Mouse (Mus musculus) CD8-positive naive resting alpha-beta T cell, adult 57 days (primary cell): ENCODE measurements around the gene 4930451I11Rik. TPM values are rescaled to one million over a fixed set of nuclear protein-coding genes. Genes with fewer than 3 reads are reported as not detected.

ENCODE experiments used
- total RNA-seq: library from RNA; stranded (reverse); gene quantifications from one replicate; pipeline ENCODE4 v1.2.4, GENCODE M21; 2023

Gene 4930451I11Rik
- not detected for total RNA-seq

GRCm38 (mm10) chr7:126831539-126831938, at the start of gene 4930451I11Rik:
Gene 4930451I11Rik, minus strand, starts transcription at chr7:126831639.

DNA sequence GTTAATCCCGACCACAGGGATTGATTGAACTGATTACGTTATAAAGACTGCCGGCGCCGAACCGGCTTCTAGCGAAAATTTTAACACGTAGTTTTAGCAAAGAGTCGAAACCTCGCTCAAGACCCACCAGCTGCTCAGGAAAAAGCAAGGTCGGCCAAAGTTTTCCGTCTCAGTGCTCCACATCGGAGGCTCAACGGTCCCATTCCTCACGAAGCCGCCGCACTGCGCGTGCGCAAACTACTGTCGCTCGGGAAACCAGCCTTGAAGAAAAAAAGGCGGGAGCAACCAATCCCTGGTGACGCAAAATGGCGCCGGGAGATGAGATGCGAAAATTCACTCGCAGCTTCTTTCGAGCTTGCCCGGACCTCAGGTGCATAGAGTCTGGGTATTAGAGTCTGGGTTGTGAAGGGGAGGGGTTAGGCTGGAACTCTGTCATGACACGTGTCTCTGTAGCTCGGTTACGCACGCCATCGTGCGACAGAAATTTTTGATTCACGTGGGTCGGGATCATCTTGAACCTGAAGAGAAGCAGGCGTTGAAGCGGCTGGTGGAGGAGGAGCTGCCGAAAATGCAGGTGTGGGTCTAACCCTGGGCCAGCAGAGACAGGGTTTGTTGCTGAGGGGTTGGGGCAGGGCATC, 30.8 kb upstream of the 4930451I11Rik start, which contains the start of gene Ino80e:
Ino80e (minus strand) TSS at position 231 of the 638 bp plus-strand sequence.

GRCm38 (mm10) chr7:126861429-126862130, 30.1 kb upstream of the 4930451I11Rik start, which contains the start of gene Hirip3:
Gene Hirip3, plus strand, starts transcription at chr7:126861972.

GRCm38 (mm10) chr7:126847116-126847420, 15.6 kb upstream of the 4930451I11Rik start, which contains the start of gene Doc2a:
Gene Doc2a, plus strand, starts transcription at chr7:126847416.

GRCm38 (mm10) chr7:126797411-126798126, 33.9 kb downstream of the 4930451I11Rik start, which contains the start of gene Fam57b:
Gene Fam57b, plus strand, starts transcription at chr7:126797668.

DNA sequence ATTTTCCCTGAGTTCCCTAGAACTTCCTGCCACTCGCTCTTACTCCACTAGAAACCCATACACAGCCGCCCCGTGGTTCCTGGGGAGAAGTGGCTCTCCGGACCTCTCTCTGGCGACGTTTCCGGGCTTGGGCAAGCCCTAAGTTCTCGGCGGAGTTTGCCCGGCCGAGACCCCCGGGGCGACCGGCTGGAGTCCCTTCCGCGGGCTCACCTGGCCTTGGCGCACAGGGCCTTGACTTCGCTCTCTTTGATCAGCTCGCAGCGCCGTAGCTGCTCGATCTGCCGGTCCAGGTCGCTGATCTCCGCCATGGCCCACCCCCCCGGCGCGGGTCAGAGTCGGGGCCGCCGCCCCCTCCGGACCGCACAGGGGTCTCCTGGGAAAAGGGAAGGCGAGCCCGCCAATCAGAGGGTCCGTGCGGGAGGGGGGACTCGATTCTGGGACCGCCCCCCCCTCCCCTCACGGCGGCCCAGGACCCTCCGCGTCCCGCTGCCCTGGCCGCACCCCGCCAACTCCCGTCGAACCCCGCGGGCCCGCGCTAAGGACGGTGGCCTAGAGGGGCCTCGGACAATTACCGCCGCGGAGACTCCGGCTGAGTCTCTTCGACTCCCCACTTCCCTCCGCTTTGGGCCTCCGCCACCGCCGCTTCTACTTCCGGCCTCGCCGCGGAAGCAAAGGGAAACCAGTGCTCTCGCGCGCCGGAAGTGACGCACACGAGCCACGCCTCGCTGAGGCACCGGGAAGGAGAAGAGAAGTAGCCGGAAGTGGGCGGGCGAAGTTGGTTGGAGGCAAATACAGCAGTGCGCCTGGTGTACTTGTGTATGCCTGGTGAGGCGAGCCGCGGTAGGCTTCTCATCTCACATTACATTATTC, 39.4 kb downstream of the 4930451I11Rik start, which contains the start of gene Ppp4c:
Ppp4c (minus strand) TSS at position 646 of the 870 bp plus-strand sequence.

DNA sequence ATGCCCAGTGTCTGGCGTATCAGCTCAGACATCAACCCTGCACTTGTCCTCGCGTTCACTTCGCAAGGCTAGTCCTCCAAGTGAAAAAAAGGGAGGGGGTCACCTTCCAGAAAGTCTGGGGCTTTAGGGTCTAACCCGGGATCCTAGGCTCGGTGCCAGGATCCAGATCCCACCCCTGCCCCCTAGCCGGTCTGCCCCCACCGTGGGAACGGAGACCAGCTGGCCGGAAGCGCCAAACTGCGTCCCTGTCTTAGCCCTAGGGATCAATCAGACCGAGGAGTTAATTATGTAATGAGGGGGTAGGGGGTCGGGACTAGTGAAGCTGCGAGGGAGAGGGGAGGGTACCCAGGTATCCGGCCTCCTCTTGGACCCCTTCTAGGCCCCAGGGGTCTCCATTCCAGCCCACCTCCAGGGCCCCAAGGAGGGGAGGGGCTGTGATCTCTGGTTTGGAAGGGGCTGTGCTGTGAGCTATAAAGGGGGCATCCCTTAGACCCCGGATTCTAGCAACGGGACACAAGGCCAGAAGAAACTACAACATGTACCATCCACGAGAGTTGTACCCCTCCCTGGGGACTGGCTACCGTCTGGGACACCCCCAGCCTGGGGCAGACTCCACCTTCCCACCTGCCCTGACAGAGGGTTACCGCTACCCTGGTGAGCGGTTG, 50.3 kb downstream of the 4930451I11Rik start, which contains the start of gene Tbx6:
Tbx6 (plus strand) TSS at position 513 of the 665 bp plus-strand sequence.

Other genes with a start within 250 kb of the 4930451I11Rik start
- gene Apobr, start 246.7 kb downstream of the 4930451I11Rik start, total RNA-seq, result 3.3 TPM
- 99.4 TPM for gene Cln3, start 245.8 kb downstream of the 4930451I11Rik start, total RNA-seq
- gene Il27, start 236.7 kb downstream of the 4930451I11Rik start, total RNA-seq, result not detected
- not detected for gene Nupr1, start 200.8 kb downstream of the 4930451I11Rik start, total RNA-seq
- gene Sgf29, start 182.3 kb downstream of the 4930451I11Rik start, total RNA-seq, result 56.0 TPM
- not detected for gene Sult1a1, start 155.2 kb downstream of the 4930451I11Rik start, total RNA-seq
- 174 TPM for gene Bola2, start 136.2 kb downstream of the 4930451I11Rik start, total RNA-seq
- gene Slx1b, start 135.9 kb downstream of the 4930451I11Rik start, total RNA-seq, result 7.5 TPM
- gene Coro1a, start 123.9 kb downstream of the 4930451I11Rik start, total RNA-seq, result 1,247 TPM
- 42.7 TPM for gene Mapk3, start 72.0 kb downstream of the 4930451I11Rik start, total RNA-seq
- 4.1 TPM for gene Gdpd3, start 65.3 kb downstream of the 4930451I11Rik start, total RNA-seq
- gene Ypel3, start 54.7 kb downstream of the 4930451I11Rik start, total RNA-seq, result 232 TPM
- gene Tbx6, start 50.2 kb downstream of the 4930451I11Rik start, total RNA-seq, result 7.7 TPM
- 228 TPM for gene Ppp4c, start 39.1 kb downstream of the 4930451I11Rik start, total RNA-seq
- gene Fam57b, start 34.0 kb downstream of the 4930451I11Rik start, total RNA-seq, result not detected
- gene Doc2a, start 15.8 kb upstream of the 4930451I11Rik start, total RNA-seq, result not detected
- 31.9 TPM for gene Hirip3, start 30.3 kb upstream of the 4930451I11Rik start, total RNA-seq
- gene Ino80e, start 30.7 kb upstream of the 4930451I11Rik start, total RNA-seq, result 55.6 TPM
- gene Taok2, start 53.1 kb upstream of the 4930451I11Rik start, total RNA-seq, result 95.7 TPM
- gene Tmem219, start 91.3 kb upstream of the 4930451I11Rik start, total RNA-seq, result 26.0 TPM
- gene Kctd13, start 97.2 kb upstream of the 4930451I11Rik start, total RNA-seq, result 36.8 TPM
- not detected for gene Asphd1, start 117.9 kb upstream of the 4930451I11Rik start, total RNA-seq
- gene Sez6l2, start 118.9 kb upstream of the 4930451I11Rik start, total RNA-seq, result 6.5 TPM
- gene Cdipt, start 144.3 kb upstream of the 4930451I11Rik start, total RNA-seq, result 125 TPM
- gene Cdiptos, start 144.5 kb upstream of the 4930451I11Rik start, total RNA-seq, result not detected
- 25.6 TPM for gene Mvp, start 183.0 kb upstream of the 4930451I11Rik start, total RNA-seq
- not detected for gene Pagr1b, start 184.8 kb upstream of the 4930451I11Rik start, total RNA-seq
- gene Pagr1a, start 185.7 kb upstream of the 4930451I11Rik start, total RNA-seq, result 3.0 TPM
- gene Gm42742, start 189.5 kb upstream of the 4930451I11Rik start, total RNA-seq, result 43.4 TPM
- gene Prrt2, start 189.6 kb upstream of the 4930451I11Rik start, total RNA-seq, result 2.1 TPM
- gene Maz, start 195.4 kb upstream of the 4930451I11Rik start, total RNA-seq, result 202 TPM
- gene Kif22, start 210.8 kb upstream of the 4930451I11Rik start, total RNA-seq, result 2.7 TPM